Mouse (Mus musculus) embryonic facial prominence, embryonic 15.5 days (tissue): ENCODE data around the gene Myl4. TPM values are rescaled to one million over a fixed set of nuclear protein-coding genes. Genes with fewer than 3 reads are reported as not detected.

ENCODE experiments used
- ATAC-seq: fragments of 200-750 bp; cut with Nextera tagmentation; 2 replicates; pipeline ENCODE4 v1.8.0; 2017; ENCODE audit warnings: low read depth, moderate TSS enrichment; ENCODE audit not compliant: insufficient number of reproducible peaks, low FRiP score, low TSS enrichment
- H3K27ac ChIP-seq: fragments of 300-500 bp; sonication (generic); replicated peaks from 2 replicates; pipeline ENCODE4 v1.5.1; 2015; ENCODE audit warnings: mild to moderate bottlenecking, inconsistent platforms
- H3K27me3 ChIP-seq: fragments of 300-500 bp; sonication (generic); 2 replicates; pipeline ENCODE4 v1.6.1; 2015; ENCODE audit warnings: inconsistent platforms
- H3K36me3 ChIP-seq: fragments of 300-500 bp; sonication (generic); 2 replicates; pipeline ENCODE4 v1.6.1; 2015; ENCODE audit warnings: mild to moderate bottlenecking, inconsistent platforms
- H3K4me1 ChIP-seq: fragments of 300-500 bp; sonication (generic); 2 replicates; pipeline ENCODE4 v1.6.1; 2015; ENCODE audit warnings: inconsistent platforms
- H3K4me2 ChIP-seq: fragments of 300-500 bp; sonication (generic); replicated peaks from 2 replicates; pipeline ENCODE4 v1.6.1; 2015; ENCODE audit warnings: mild to moderate bottlenecking, inconsistent platforms
- H3K4me3 ChIP-seq: fragments of 300-500 bp; sonication (generic); replicated peaks from 2 replicates; pipeline ENCODE4 v1.5.1; 2015; ENCODE audit warnings: mild to moderate bottlenecking, inconsistent platforms
- H3K9ac ChIP-seq: fragments of 300-500 bp; sonication (generic); 2 replicates; pipeline ENCODE4 v1.6.1; 2015; ENCODE audit warnings: inconsistent platforms
- H3K9me3 ChIP-seq: fragments of 300-500 bp; sonication (generic); replicated peaks from 2 replicates; pipeline ENCODE4 v1.6.1; 2016; ENCODE audit warnings: inconsistent platforms
- WGBS: fragments of 180-500 bp; shearing (Covaris S2); methylation state at CpG from one replicate; pipeline ENCODE4 v1.1.7; 2015; 5-methylcytosine and 5-hydroxymethylcytosine counted together
- polyA plus RNA-seq: library from polyadenylated mRNA; unstranded; fragments of >200 nt; fragmentation: Nextera tagmentation; extraction: Ambion mirVana; gene quantifications from 2 replicates; pipeline ENCODE4 v1.2.1, GENCODE M21; 2015

The Myl4 gene
- polyA plus RNA-seq, 1 experiment from 2014 or later = 261 TPM

DNA sequence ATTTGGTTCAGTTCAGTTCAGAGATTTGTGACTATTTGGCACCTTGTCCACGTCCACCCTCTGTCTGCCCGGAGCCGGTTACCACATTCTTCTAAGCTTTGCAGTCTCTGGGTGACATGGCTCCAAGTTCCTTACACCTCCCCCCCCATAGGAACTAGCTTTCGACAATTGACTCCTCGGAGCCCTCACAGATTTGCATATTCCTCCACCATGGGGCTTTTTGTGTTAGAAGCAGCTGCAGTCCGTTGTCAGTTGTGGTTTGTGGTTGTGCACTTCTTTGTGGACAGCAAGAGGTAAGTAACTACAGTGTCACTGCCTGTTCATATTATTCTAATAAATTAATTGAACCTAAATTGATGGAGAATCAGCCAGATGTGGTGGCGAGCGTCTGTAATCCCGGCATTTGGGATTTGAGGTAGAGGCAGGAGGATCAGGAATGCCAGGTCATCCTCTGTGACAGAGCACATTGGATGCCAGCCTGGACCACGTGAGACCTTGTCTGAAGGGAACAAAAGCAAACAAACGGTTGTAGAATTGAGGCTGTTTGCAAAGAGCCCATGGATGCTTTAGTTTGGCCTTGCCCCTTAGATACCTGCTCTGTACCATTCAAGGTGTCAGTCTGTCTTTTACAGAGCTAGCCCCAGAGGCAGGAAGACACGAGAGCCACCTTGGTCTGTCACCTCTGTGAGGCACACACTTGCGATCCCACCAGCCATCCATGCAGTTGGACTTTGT is 32.3 kb downstream of the Myl4 start:
- WGBS = 63% methylated on average over 13 of the region's 13 CpGs
- no peaks in the 10 kb centered on the region for H3K27me3 ChIP-seq
- H3K36me3 ChIP-seq = no peaks in the 10 kb centered on the region
- no peak overlapping the region for H3K4me3 ChIP-seq
- no peak overlapping the region for H3K9ac ChIP-seq
- ATAC-seq = no peak
- no peaks in the 10 kb centered on the region for H3K9me3 ChIP-seq
- no peak overlapping the region for H3K27ac ChIP-seq
- H3K4me1 ChIP-seq = 0 out of 2 replicates have a peak, but pooled peaks cover 7% of the 10 kb centered on the region
- H3K4me2 ChIP-seq = no peak overlapping the region

DNA sequence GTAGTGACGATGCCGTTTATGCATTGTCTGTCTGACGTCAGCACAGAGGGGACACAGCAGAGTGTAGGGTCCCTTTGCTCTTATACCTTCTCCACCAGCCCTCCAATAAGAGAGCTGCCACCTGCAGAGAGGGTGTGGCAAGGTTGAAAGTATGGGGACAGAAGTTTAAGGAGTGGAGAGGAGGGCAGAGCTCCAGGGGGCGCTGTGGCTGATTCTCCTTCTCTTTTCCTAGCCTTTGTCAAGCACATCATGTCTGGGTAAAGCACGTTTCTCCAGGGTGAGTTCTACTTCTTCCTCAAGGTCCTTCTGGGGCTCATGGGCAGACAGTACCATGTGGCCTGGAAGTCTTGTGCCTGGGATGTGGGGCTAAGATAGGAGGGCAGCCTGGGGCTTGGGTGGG is 35.0 kb downstream of the Myl4 start:
- Histone ChIP-seq H3K4me3 (no peak overlapping the region), H3K9ac (no peak overlapping the region), H3K9me3 (no peaks in the 10 kb centered on the region), H3K4me1 (0 out of 2 replicates have a peak, but pooled peaks cover 7% of the 10 kb centered on the region), H3K27ac (no peak overlapping the region), H3K27me3 (no peaks in the 10 kb centered on the region), H3K4me2 (no peak overlapping the region), H3K36me3 (no peaks in the 10 kb centered on the region)
- WGBS = 77% methylated on average over 5 of the region's 5 CpGs
- ATAC-seq = no peak

DNA sequence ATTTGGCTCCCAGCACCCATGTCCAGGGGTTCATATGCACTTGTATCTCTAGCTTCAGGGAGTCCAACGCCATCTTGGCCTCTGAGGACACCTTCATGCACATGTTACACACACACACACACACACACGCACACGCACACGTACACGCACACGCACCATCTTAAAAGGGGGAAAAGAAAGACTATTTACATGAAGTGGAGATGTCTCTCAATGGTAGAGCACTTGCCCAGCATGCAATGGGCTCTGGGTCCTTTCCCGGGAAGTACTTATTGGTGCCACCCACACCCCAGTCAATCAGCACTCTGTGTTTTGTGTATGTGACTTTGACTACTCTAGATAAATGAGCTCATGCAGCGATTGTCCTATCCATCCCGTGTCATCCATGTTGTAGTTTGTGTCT is 37.4 kb downstream of the Myl4 start:
- Histone ChIP-seq H3K36me3 (no peaks in the 10 kb centered on the region), H3K9me3 (no peaks in the 10 kb centered on the region), H3K4me2 (no peak overlapping the region), H3K4me3 (no peak overlapping the region), H3K9ac (no peak overlapping the region), H3K4me1 (no peaks in the 10 kb centered on the region), H3K27ac (no peak overlapping the region), H3K27me3 (no peaks in the 10 kb centered on the region)
- no peak for ATAC-seq
- 95% methylated on average over 9 of the region's 9 CpGs for WGBS

DNA sequence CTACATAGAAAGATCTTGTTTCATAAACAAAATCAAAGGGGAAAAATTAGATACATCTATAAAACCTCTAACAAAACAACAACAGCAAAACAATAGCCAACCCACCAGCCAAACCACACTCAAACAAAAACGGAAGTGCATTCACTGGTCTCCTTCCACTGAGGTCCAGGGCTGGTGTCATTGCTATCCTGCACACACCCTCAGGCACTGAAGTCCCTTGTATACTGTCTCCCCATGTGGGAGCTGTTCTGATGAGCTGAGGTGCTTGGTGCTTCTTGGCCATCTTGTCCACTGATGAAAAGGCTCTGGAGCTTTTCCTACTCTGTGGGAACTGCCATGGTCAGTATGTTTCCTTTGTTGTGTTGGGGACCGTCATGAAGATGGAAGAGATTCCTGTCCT is 38.0 kb downstream of the Myl4 start:
- 92% methylated on average over 2 of the region's 2 CpGs for WGBS
- Histone ChIP-seq H3K4me3 (no peak overlapping the region), H3K9me3 (no peaks in the 10 kb centered on the region), H3K27me3 (no peaks in the 10 kb centered on the region), H3K4me2 (no peak overlapping the region), H3K9ac (no peak overlapping the region), H3K36me3 (no peaks in the 10 kb centered on the region), H3K27ac (no peak overlapping the region), H3K4me1 (no peaks in the 10 kb centered on the region)
- ATAC-seq = no peak

DNA sequence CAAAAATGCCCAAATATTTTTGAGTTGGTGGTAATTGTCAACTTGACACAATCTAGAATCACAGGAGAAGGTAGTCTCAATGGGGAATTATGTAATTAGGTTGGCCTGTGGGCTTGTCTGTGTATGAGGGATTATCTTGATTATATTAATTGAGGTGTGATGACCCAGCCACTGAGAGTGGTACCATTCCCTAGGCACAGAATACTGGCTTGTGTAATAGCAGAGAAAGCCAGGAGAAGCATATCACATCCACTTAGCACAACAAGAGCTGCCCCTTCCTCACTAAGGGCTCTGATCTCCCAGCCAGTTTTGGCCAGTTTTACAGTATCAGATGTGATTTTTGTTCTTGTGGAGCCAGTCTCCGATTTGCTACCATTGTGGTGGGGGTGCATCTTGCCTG is 39.1 kb downstream of the Myl4 start:
- Histone ChIP-seq H3K9ac (no peak overlapping the region), H3K27ac (no peak overlapping the region), H3K4me3 (no peak overlapping the region), H3K9me3 (no peaks in the 10 kb centered on the region), H3K4me1 (no peaks in the 10 kb centered on the region), H3K4me2 (no peak overlapping the region), H3K27me3 (no peaks in the 10 kb centered on the region), H3K36me3 (no peaks in the 10 kb centered on the region)
- no peak for ATAC-seq
- WGBS = 69% methylated on average over 1 of the region's 1 CpGs

DNA sequence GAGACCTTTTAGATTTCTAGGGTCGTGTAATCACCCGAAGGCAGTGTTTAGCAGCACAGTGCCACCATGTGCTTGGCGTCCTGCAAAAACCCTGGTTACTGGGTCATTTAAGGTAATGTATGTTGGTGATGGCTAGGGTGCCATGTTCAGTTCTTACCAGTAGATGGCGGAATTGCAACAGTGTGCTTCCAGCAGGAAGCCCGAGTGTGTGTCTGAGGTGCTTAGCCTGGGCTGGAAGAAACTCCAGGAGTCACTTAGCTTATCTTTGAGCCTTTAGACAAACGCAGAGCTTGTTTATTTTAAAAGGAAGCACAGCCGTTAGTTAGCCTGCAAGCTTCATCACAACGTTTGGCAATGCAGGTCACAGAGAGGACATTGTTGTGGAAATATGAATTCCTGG is 39.7 kb downstream of the Myl4 start:
- Histone ChIP-seq H3K9ac (no peak overlapping the region), H3K27ac (no peak overlapping the region), H3K4me3 (no peak overlapping the region), H3K27me3 (no peaks in the 10 kb centered on the region), H3K4me2 (no peak overlapping the region), H3K36me3 (no peaks in the 10 kb centered on the region), H3K4me1 (0 out of 2 replicates have a peak, but pooled peaks cover under 1% of the 10 kb centered on the region), H3K9me3 (no peaks in the 10 kb centered on the region)
- ATAC-seq = peak; percentile 69
- WGBS = 2% methylated on average over 8 of the region's 8 CpGs

DNA sequence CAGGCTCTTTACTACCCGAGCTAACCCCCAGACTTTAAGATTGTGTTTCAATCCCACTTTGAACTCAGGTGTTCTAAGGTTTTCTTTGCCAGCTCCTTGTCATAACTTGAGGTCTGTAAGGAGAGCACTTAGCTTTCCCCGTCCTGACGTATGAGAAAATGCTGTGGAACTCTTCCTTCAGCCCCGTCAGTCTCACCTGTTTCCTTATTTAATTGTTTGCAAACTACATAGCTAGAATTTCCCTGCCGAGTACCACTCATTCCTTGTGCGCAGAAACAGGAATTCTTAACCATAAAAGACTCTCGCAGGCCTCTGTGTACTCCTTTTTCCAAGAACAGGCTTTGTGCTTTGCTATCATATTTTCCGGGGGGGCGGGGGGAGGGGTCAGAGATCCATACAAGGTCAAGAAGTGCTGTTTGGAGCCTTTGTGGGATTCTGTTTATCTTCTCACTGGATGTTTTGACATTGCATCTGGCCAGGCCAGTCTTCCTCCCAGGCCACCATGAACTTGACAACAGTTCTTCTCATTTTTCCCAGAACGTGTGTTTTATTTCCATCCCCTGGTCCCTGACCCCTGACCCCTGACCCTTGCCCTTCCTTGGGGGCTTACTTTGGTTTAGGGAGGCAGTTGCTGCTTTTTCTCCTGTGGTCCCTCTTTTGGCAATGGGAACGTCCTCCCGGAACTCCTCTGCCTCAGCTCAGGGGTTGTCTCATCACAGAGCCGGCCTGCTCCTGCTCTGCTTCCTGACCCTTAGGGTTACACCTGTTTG is 41.8 kb downstream of the Myl4 start:
- H3K27ac ChIP-seq = no peak overlapping the region
- ATAC-seq = no peak

DNA sequence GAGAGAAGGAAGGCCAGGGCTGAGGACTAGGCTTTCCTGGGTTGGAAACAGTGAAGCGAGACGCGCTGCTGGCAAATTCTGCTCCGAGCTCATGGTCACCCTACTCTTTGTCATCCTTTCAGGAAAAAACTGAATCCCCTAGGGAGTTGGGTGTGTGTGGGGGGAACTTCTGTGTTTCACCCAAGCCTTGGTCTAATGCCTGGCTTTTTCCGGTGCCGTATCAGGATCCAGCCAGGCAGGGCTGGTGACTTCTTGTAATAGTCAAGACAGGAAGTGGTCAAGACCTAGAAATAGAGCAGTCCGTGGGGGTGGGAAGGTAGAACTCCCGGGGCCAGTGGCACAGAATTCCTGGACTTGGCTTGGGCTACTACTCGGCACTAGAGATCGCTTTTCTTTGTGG is 45.9 kb downstream of the Myl4 start:
- Histone ChIP-seq H3K27me3 (no peaks in the 10 kb centered on the region), H3K9ac (no peak overlapping the region), H3K27ac (no peak overlapping the region), H3K4me3 (no peak overlapping the region), H3K9me3 (no peaks in the 10 kb centered on the region), H3K4me2 (no peak overlapping the region), H3K4me1 (0 out of 2 replicates have a peak, but pooled peaks cover 4% of the 10 kb centered on the region), H3K36me3 (no peaks in the 10 kb centered on the region)
- ATAC-seq = no peak
- WGBS = 75% methylated on average over 10 of the region's 10 CpGs

More for the DNA sequence above, 41.8 kb downstream of the Myl4 start:
- no peak overlapping the region for H3K4me2 ChIP-seq
- no peaks in the 10 kb centered on the region for H3K27me3 ChIP-seq
- 52% methylated on average over 13 of the region's 13 CpGs for WGBS
- H3K4me3 ChIP-seq = no peak overlapping the region
- H3K9me3 ChIP-seq = no peaks in the 10 kb centered on the region
- H3K36me3 ChIP-seq = no peaks in the 10 kb centered on the region
- no peak overlapping the region for H3K9ac ChIP-seq
- H3K4me1 ChIP-seq = 0 out of 2 replicates have a peak, but pooled peaks cover 4% of the 10 kb centered on the region

DNA sequence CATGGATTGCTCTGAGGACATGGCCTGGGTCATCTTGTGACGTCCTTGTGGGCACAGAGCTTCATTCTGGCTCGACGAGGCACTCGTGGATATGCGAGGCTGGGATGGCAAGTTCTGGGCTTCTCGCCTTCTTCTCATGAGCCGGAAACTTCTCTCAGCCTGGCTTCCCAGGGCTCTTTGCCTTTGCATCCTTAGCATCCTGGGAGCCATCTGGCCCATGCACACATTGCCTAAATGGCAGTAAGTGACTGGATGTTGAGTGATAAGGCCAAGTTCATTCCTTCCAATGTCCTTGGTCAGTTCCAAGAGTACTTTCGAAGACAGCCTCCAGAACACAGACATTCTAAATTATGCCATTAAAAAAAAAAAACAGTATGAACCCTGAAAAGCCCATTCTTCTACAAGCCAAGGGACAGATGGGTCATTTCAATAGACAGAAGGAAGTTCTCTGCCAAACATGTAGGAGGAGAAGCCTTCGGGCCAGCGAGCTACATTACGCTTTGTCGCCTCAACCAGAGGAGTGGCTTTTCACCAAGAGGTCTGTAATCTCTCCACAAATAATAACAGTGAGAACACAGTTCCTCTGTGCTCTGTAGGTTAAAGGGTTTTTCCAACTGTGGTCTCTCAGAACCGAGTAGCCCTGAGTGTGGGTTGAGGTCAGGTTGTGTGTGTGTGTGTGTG is 48.9 kb downstream of the Myl4 start:
- no peaks in the 10 kb centered on the region for H3K36me3 ChIP-seq
- H3K9ac ChIP-seq = no peak overlapping the region
- ATAC-seq = no peak
- H3K9me3 ChIP-seq = no peaks in the 10 kb centered on the region
- 84% methylated on average over 13 of the region's 13 CpGs for WGBS
- H3K27me3 ChIP-seq = no peaks in the 10 kb centered on the region
- 0 out of 2 replicates have a peak, but pooled peaks cover 4% of the 10 kb centered on the region for H3K4me1 ChIP-seq
- H3K4me3 ChIP-seq = no peak overlapping the region
- H3K4me2 ChIP-seq = no peak overlapping the region
- no peak overlapping the region for H3K27ac ChIP-seq

DNA sequence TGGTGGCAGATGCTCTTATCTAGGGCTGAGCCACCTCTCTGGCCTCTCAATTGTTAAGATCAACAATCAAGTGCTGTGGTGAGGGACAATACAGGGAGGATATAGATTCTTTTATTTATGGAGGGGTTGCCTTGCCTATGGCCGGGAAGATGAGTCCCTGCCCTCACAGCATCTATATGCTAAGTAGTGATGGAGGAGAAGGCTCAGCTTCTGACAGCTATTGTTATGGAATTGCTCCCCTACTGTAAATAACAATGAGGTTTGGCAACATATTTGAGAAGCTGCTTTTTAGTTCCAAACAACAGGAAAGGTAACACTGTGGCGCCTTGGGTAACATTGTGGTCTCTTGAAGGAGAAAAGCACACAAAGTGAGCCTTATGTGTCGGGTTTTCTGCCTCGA is 50.2 kb downstream of the Myl4 start:
- Histone ChIP-seq H3K4me2 (no peak overlapping the region), H3K4me1 (no peaks in the 10 kb centered on the region), H3K9me3 (no peaks in the 10 kb centered on the region), H3K27ac (no peak overlapping the region), H3K36me3 (no peaks in the 10 kb centered on the region), H3K4me3 (no peak overlapping the region), H3K27me3 (no peaks in the 10 kb centered on the region), H3K9ac (no peak overlapping the region)
- WGBS = 36% methylated on average over 4 of the region's 4 CpGs
- no peak for ATAC-seq

DNA sequence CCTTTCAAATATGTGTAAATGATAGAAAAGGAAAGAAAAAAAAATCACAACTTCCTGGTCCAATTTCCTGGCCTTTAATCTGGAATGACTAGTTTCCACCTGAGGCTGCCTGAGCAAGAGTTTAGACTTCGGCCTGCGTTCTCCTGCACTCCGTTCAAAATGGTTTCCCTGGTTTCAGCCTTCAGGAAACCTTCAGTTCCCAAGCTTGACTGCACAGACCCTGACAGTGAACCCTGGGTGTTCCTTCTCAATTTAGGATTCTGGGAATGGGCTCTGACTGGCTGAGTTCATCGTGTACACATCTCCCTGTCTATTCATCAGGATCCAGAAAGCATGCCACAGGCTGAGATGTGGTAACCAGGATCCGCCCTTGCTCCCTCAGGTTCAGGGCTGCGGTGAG is 53.7 kb downstream of the Myl4 start:
- no peak for ATAC-seq
- peaks cover 15% of the 10 kb centered on the region for H3K4me1 ChIP-seq
- H3K9ac ChIP-seq = no peak overlapping the region
- H3K27ac ChIP-seq = no peak overlapping the region
- no peak overlapping the region for H3K4me2 ChIP-seq
- H3K9me3 ChIP-seq = no peaks in the 10 kb centered on the region
- H3K4me3 ChIP-seq = no peak overlapping the region
- no peaks in the 10 kb centered on the region for H3K36me3 ChIP-seq
- WGBS = 56% methylated on average over 6 of the region's 6 CpGs
- peaks cover 12% of the 10 kb centered on the region; the same call in 1 of the 2 replicates for H3K27me3 ChIP-seq
